In genomic region chr2:93797162-93797795, GRCm38 (mm10) we compare ENCODE assay signal across 16 mouse cellular contexts. TPM values are rescaled to one million over a fixed set of nuclear protein-coding genes. Genes with fewer than 3 reads are reported as not detected.
DNase-seq lines count a peak whose midpoint lies in the region; ATAC-seq and TF ChIP-seq lines count a peak whose summit lies in the region.
"Had no signal": no experiment of that assay in that cellular context is flagged by ENCODE, and none has a peak within 500 bp of the region (broad histone marks: within the 10 kb centered on the region; RNA-seq: fewer than 3 reads in every experiment).

No protein-coding gene starts in this region.

- no peaks in the 10 kb centered on the region for H3K27me3 ChIP-seq in heart, adult 2 months (ENCODE audit: control insufficient read depth, insufficient read depth, low read length)
- no peaks in the 10 kb centered on the region for H3K27me3 ChIP-seq in intestine, postnatal 0 days (replicated peaks; ENCODE audit: control insufficient read depth, insufficient read depth, low read length)
- no peaks in the 10 kb centered on the region for H3K27me3 ChIP-seq in intestine, embryonic 16.5 days (replicated peaks; ENCODE audit: control insufficient read depth, insufficient read depth, low read length)
- H3K27me3 ChIP-seq in Patski, result no peaks in the 10 kb centered on the region
- no peaks in the 10 kb centered on the region for H3K27me3 ChIP-seq in lung, postnatal 0 days (replicated peaks; ENCODE audit: insufficient read depth, low read length)
- H3K27me3 ChIP-seq: embryonic facial prominence, embryonic 12.5 days; midbrain, embryonic 13.5 days had no signal

- no peak for ATAC-seq in intestine, postnatal 0 days
- ATAC-seq in intestine, embryonic 16.5 days, result no peak
- ATAC-seq in Patski, result peak; percentile 76
- peak; percentile 98 for ATAC-seq in lung, postnatal 0 days
- ATAC-seq: midbrain, embryonic 13.5 days had no signal

- H3K9ac ChIP-seq in heart, adult 2 months (ENCODE audit: low read depth, low read length), result no peak overlapping the region
- no peak overlapping the region for H3K9ac ChIP-seq in intestine, postnatal 0 days (ENCODE audit: low read depth, low read length)
- H3K9ac ChIP-seq in intestine, embryonic 16.5 days (ENCODE audit: low read depth, low read length), result no peak overlapping the region
- no peak overlapping the region for H3K9ac ChIP-seq in lung, postnatal 0 days (replicated peaks; ENCODE audit: low read depth)
- H3K9ac ChIP-seq: embryonic facial prominence, embryonic 12.5 days; midbrain, embryonic 13.5 days had no signal

- no peak overlapping the region for H3K4me2 ChIP-seq in intestine, postnatal 0 days (replicated peaks; ENCODE audit: low read depth)
- H3K4me2 ChIP-seq in intestine, embryonic 16.5 days (ENCODE audit: low read depth, low read length), result no peak overlapping the region
- no peak overlapping the region for H3K4me2 ChIP-seq in lung, postnatal 0 days (replicated peaks; ENCODE audit: low read depth, low read length)
- H3K4me2 ChIP-seq: embryonic facial prominence, embryonic 12.5 days; midbrain, embryonic 13.5 days had no signal

- peaks cover 2% of the 10 kb centered on the region; the same call in 1 of the 2 replicates for H3K4me1 ChIP-seq in heart, adult 2 months (ENCODE audit: control insufficient read depth, insufficient read depth, low read length)
- H3K4me1 ChIP-seq in intestine, postnatal 0 days (replicated peaks; ENCODE audit: control insufficient read depth, insufficient read depth, low read length), result no peaks in the 10 kb centered on the region
- H3K4me1 ChIP-seq in intestine, embryonic 16.5 days (ENCODE audit: control insufficient read depth, insufficient read depth, low read length), result 0 out of 2 replicates have a peak, but pooled peaks cover 3% of the 10 kb centered on the region
- peaks cover 3% of the 10 kb centered on the region; the same call in 1 of the 2 replicates for H3K4me1 ChIP-seq in lung, postnatal 0 days (ENCODE audit: insufficient read depth, low read depth, low read length)
- H3K4me1 ChIP-seq: midbrain, embryonic 13.5 days had no signal

- in situ Hi-C loops in Patski (cut with MboI; ENCODE audit: low pct_unique_long_range_greater_than_20kb), result loop anchor here (5.0 to 10.0 kb wide), 2 partner anchors 320 to 592 kb away; no protein-coding TSS in a partner anchor

- TF ChIP-seq CTCF in heart, adult 2 months (IDR thresholded peaks at IDR 0.05), result peak; percentile 26; the same call in 1 of the 2 replicates
- 0 out of 2 replicates have a peak, but pooled peaks have one; percentile 20 for TF ChIP-seq CTCF in intestine, postnatal 0 days (IDR thresholded peaks at IDR 0.05; ENCODE audit: low read depth)
- no peak for TF ChIP-seq CTCF in Patski (IDR thresholded peaks at IDR 0.05)
- peak; percentile 53 for TF ChIP-seq CTCF in lung, postnatal 0 days (IDR thresholded peaks at IDR 0.05)

- H3K9me3 ChIP-seq in intestine, postnatal 0 days (ENCODE audit: control insufficient read depth), result no peaks in the 10 kb centered on the region
- H3K9me3 ChIP-seq in intestine, embryonic 16.5 days (ENCODE audit: control insufficient read depth, low read length), result no peaks in the 10 kb centered on the region
- no peaks in the 10 kb centered on the region for H3K9me3 ChIP-seq in lung, postnatal 0 days (ENCODE audit: low read length)
- H3K9me3 ChIP-seq: embryonic facial prominence, embryonic 12.5 days; midbrain, embryonic 13.5 days had no signal

- no peak for TF ChIP-seq EP300 in heart, adult 2 months (IDR thresholded peaks at IDR 0.05; ENCODE audit: insufficient read depth, low read depth, low read length)
- TF ChIP-seq EP300 in lung, postnatal 0 days (IDR thresholded peaks at IDR 0.05), result peak; percentile 85; the same call in 1 of the 2 replicates

- TF ChIP-seq POLR2A in heart, adult 2 months (IDR thresholded peaks at IDR 0.05; ENCODE audit: insufficient read depth, low read depth, low read length), result no peak

- DNase-seq in heart, adult 2 months, result no peak
- DNase-seq in heart, adult 18-20 months, result no peak
- no peak for DNase-seq in Patski (ENCODE audit: low read depth, low spot score)
- DNase-seq in lung, postnatal 0 days (ENCODE audit: low spot score), result peak; percentile 95
- no peak for DNase-seq in thymus, postnatal 36 days
- DNase-seq in spleen, postnatal 10 days (ENCODE audit: low spot score in 2 of 2), result no peak
- DNase-seq: adrenal gland, postnatal 25 days; B cell, adult 2 months; cerebellum, adult 2 months; gastrocnemius, postnatal 10 days; liver; right cerebral cortex, postnatal 14 days had no signal

- H3K36me3 ChIP-seq in heart, adult 2 months (ENCODE audit: control insufficient read depth, insufficient read depth, low read length), result no peaks in the 10 kb centered on the region
- peaks cover 67% of the 10 kb centered on the region for H3K36me3 ChIP-seq in intestine, postnatal 0 days (ENCODE audit: control insufficient read depth, insufficient read depth)
- 0 out of 2 replicates have a peak, but pooled peaks cover 7% of the 10 kb centered on the region for H3K36me3 ChIP-seq in intestine, embryonic 16.5 days (ENCODE audit: control insufficient read depth, insufficient read depth, low read length)
- peaks cover 13% of the 10 kb centered on the region; the same call in 1 of the 2 replicates for H3K36me3 ChIP-seq in lung, postnatal 0 days (ENCODE audit: insufficient read depth, low read length)

- H3K27ac ChIP-seq in heart, adult 2 months, result no peak overlapping the region
- H3K27ac ChIP-seq in intestine, postnatal 0 days (ENCODE audit: low read depth, low read length), result no peak overlapping the region; the same call in 1 of the 2 replicates
- H3K27ac ChIP-seq in intestine, embryonic 16.5 days (ENCODE audit: low read length), result no peak overlapping the region
- peak overlapping the region; percentile 74 for H3K27ac ChIP-seq in lung, postnatal 0 days (ENCODE audit: low read length)
- H3K27ac ChIP-seq: embryonic facial prominence, embryonic 12.5 days; midbrain, embryonic 13.5 days had no signal

- WGBS in heart, adult 2 months, result 35% methylated on average over 19 of the region's 19 CpGs
- 65% methylated on average over 19 of the region's 19 CpGs for WGBS in intestine, postnatal 0 days
- WGBS in intestine, embryonic 16.5 days, result 69% methylated on average over 19 of the region's 19 CpGs
- WGBS in lung, postnatal 0 days, result 21% methylated on average over 19 of the region's 19 CpGs

- intact Hi-C loops in heart, adult 2 months (cut with DNase I), result no loop called here

- CTCF ChIA-PET in Patski (lab: Charles Lee), result interaction anchor here (5.8 kb wide), 1 partner anchor 14 kb away, joined by 53 read pairs; no protein-coding TSS in a partner anchor

- no peak overlapping the region for H3K4me3 ChIP-seq in heart, adult 2 months
- H3K4me3 ChIP-seq in intestine, postnatal 0 days (ENCODE audit: low read depth, low read length), result no peak overlapping the region
- no peak overlapping the region for H3K4me3 ChIP-seq in intestine, embryonic 16.5 days (ENCODE audit: low read length)
- H3K4me3 ChIP-seq in lung, postnatal 0 days (ENCODE audit: low read depth, low read length), result no peak overlapping the region
- H3K4me3 ChIP-seq: embryonic facial prominence, embryonic 12.5 days; midbrain, embryonic 13.5 days had no signal

- no peaks in the 10 kb centered on the region for H3K79me2 ChIP-seq in heart, adult 2 months (replicated peaks; ENCODE audit: control insufficient read depth, insufficient read depth, low read length)

- POLR2A ChIA-PET in Patski (lab: Charles Lee), result no interaction called here

RNA-seq across cellular contexts. Expression of gene Ext2, which starts 25.1 kb away (rescaled TPM):
- 10 to 100 TPM; 43.8 to 44.0 TPM for total RNA-seq in heart, adult 2 months (2021)
- polyA plus RNA-seq in heart, adult 2 months (2012; rRNA removed), result 28.9 and 36.9 TPM in 2 replicates
- 10 to 100 TPM; 37.9 to 39.9 TPM for total RNA-seq in heart, adult 18-20 months (2021)
- 40.8 and 43.1 TPM in 2 replicates for polyA plus RNA-seq in intestine, postnatal 0 days (2015; fragmentation: Nextera tagmentation; extraction: Ambion mirVana)
- 81.5 and 87.3 TPM in 2 replicates for polyA plus RNA-seq in intestine, embryonic 16.5 days (2015; fragmentation: Nextera tagmentation; extraction: Ambion mirVana)
- 196 TPM for polyA plus RNA-seq in Patski (2021)
- polyA plus RNA-seq in lung, postnatal 0 days (2015; fragmentation: Nextera tagmentation; extraction: Ambion mirVana), result 69.6 and 76.6 TPM in 2 replicates

RNA-seq across cellular contexts. Expression of gene Accs, which starts 52.5 kb away (rescaled TPM):
- 1 to 10 TPM; 4.1 to 4.5 TPM for total RNA-seq in heart, adult 2 months (2021)
- polyA plus RNA-seq in heart, adult 2 months (2012; rRNA removed), result 10.5 and 10.7 TPM in 2 replicates
- total RNA-seq in heart, adult 18-20 months (2021), result 1 to 10 TPM; 4.1 to 5.2 TPM
- polyA plus RNA-seq in intestine, postnatal 0 days (2015; fragmentation: Nextera tagmentation; extraction: Ambion mirVana), result 7.6 and 8.4 TPM in 2 replicates
- 5.4 and 6.1 TPM in 2 replicates for polyA plus RNA-seq in intestine, embryonic 16.5 days (2015; fragmentation: Nextera tagmentation; extraction: Ambion mirVana)
- polyA plus RNA-seq in Patski (2021), result 13.6 TPM
- polyA plus RNA-seq in lung, postnatal 0 days (2015; fragmentation: Nextera tagmentation; extraction: Ambion mirVana), result 5.7 and 6.0 TPM in 2 replicates

Comparison
In these comparisons a context has a peak if more than half of its experiments do, and no peak if none do; other contexts are left out.
1. ATAC-seq: peak in Patski (single experiment) and lung, postnatal 0 days (single experiment); none in intestine, postnatal 0 days (single experiment) and intestine, embryonic 16.5 days (single experiment).